Mouse (Mus musculus): Measurements from ENCODE around the gene Klc4. TPM values are rescaled to one million over a fixed set of nuclear protein-coding genes. Genes with fewer than 3 reads are reported as not detected.

Klc4 gene
- total RNA-seq, 2 experiments from 2014 or later: 35.3 to 50.3 TPM

DNA sequence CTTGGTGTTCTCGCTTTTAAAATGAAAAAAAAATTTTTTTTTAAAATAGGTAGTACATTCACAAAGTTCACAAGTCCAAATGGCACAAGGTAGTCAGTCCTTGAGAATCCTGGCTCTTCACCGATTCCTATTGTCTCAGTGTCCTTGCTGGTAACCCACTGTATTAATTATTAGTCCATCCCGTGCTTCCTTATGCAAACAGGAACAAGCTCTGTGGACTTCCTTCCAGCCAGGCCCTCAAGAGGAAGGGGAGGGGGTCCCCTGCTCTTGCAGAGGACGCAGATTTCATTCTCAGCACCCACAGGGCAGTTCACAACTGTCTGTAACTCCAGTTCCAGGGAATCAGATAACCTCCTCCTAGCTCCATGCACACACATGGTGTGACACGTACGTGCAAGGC lies 10.2 kb upstream of the Klc4 start:
- no peak for DNase-seq

DNA sequence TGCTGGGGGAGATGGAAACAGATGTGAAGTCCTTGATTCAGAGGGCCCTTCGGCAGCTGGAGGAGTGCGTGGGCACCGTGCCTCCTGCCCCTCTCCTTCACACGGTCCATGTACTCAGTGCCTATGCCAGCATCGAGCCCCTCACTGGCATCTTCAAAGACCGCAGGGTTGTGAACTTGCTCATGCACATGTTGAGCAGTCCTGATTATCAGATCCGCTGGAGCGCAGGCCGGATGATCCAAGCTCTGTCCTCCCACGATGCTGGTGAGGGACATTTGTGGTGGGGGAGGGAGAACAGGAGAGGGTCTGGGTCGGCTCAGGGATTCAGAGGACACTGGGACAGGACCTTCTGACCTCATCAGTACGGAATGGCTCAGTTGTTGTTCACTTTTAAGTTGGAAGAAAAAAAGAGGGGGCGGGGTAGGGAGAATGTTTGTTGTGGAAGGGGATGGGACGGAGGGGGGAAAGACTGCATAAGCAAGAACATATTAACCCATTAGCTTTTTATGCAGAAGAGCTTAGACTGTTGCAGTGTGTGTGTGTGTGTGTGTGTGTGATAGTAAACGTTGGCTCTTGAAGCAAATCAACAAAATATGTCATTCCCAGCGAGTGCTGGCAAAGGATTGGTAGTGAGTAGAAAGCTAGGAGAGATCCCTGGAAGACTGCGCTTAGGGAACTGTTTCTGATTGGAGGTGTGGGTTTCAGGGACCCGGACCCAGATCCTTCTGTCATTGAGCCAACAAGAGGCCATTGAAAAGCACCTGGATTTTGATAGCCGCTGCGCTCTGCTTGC lies 6.1 kb upstream of the Klc4 start:
- no peak for DNase-seq

GRCm38 (mm10) chr17:46651292-46651691 lies 5.5 kb upstream of the Klc4 start:
- DNase-seq: no peak

DNA sequence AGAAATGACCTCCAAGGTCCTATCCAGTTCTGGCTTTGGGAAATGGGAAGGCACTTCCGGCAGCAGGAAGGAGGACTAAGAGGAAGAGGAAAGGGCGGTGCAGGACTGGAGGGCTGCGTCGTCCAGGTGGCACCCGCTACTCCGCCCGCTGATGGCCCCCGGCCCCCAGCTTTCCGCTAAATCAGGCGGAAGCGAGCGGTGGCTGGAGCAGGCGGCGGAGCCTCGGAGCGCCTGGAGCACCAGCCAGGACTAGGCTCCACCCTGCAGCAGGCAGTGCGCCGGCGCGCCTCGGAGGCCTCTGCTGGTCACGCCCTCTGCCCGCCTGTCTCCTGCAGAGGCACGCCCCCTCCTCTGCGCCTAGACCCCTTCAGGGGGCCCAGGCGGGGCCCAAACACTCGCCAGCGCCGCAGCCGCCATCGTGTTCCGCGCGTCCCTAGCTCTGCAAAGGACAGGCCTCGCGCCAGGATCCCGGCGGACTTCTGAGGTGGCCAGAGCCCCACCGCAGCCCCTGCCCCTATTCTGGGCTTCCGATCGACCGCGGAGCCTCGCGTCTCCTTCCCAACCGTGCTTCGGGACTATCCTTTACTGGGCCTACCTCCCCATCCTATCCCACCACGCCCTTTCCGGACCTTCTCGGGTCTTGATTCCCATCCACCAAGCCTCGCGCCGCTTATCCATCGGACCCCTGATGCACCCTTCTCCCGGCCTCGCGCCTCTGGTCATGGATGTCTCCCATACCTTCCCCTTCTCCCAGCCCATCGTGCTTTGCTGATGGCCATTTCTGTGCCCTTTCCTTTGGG lies 4.6 kb upstream of the Klc4 start, which contains the start of gene Cul7:
Gene Cul7, plus strand, starts transcription at position 106 of the 800 bp plus-strand sequence.
- DNase-seq: peak; percentile 95 to 96

- peak in 1 of 2 experiments; percentile 40 for DNase-seq
These were observed 4.0 kb upstream of the Klc4 start for GRCm38 (mm10) chr17:46649811-46650210.

- no peak for DNase-seq
These were observed 2.6 kb upstream of the Klc4 start for GRCm38 (mm10) chr17:46648436-46648835.

DNA sequence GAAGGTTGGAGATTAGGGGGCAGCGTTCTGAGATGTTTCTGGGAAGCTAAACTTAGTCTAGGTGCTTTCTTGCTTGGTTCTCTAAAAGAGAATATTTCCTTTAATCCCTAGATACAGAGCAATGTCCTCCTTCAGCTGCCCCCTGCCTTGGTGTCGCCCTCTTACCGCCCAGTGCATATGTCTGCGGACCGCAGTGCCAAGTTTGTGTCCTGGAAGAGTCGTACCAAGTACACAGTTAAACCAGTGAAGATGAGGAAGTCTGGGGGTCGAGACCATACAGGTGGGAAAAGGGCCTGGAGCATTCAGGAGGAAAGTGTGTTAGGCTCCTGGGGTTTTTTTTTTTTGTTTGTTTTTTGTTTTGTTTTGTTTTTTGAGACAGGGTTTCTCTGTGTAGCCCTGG lies 1.5 kb upstream of the Klc4 start:
- DNase-seq: no peak

- no peak for DNase-seq
These were observed 470 bp upstream of the Klc4 start for GRCm38 (mm10) chr17:46646322-46646662.

GRCm38 (mm10) chr17:46644916-46645475 lies 826 bp downstream of the Klc4 start:
- DNase-seq: peak; percentile 77 to 85

DNA sequence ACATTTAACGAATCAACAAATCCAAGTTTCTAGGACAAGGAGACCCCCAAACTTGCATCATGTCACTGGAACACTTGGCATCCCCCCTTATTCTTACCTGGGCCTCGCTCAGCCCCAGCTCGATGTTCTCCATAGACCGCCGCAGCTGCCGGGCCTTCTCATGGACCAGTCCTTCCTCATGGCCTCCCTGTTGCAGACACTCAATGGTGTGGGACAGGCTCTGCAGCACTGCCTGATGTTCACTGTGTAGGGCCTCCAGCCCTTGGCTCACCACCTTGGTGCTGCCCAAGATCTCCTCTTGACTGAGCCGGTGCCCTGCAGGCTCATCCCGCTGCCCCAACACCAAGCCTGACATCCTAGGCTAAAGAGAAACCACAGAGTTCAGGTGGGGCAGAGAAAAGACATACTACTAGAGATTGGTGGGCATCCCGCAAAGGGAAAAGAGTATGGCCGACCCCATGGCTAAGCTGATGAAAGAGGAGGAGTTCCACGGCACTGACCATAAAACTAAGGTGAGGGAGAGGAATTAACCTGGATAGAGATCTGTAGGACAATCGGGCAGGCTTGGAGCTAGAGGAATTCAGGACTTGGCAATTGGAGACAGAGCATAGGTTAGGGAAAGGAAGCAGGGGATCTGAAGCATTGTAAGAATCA lies 1.5 kb downstream of the Klc4 start:
- no peak for DNase-seq

- DNase-seq: no peak
These were observed 3.8 kb downstream of the Klc4 start for GRCm38 (mm10) chr17:46642060-46642459.

DNA sequence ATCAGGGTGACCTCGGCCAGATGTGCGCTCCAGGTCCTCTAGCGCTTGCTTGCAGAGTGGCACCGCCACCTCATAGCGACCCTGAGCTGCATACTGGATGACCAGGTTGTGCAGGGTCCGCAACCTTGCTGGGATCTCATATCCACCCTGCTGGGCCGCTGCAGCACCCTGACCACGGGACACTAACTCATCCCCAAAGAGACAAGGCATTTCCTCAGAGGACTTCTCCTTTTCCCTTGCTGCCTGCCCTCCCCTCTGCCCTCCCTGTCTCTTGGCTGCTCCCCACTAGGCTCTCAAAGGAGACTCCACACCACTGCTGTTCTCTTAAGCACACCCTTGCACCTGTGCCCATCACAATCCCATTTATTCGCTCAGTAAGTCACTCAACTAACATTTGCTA lies 5.9 kb downstream of the Klc4 start:
- no peak for DNase-seq

DNA sequence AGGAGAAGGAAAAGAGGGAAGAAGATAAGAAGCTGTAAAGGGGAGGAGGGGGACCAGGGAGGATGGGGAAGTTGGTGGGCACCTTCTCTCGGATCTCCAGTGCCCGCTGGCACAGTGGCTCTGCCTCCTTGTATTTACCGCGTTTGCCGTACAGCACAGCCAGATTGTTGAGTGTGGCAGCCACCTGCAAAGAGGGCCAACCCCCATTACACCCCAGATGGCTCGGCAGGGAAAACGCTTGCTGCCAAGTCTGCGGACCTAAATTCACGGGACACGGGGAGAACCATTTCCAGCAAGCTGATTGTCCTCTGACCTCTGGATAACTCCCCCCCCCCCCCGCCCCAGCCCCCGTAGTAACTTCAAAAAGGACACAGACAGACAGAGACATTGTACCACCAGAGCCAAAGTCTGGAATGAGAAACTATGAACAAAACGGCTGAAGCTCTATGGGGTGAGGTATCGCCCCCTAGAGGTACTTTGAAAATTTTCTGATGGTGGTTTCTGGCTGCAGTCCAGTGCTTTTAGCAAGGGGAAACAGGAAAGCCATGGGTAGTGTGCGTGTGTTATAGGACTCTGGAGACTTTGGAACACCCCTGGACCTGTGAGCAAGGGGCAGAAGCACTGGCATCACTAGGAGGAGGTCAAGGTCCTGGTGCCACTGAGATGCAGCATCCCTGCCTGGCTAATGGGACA lies 8.8 kb downstream of the Klc4 start:
- DNase-seq: peak; percentile 36 to 66

DNA sequence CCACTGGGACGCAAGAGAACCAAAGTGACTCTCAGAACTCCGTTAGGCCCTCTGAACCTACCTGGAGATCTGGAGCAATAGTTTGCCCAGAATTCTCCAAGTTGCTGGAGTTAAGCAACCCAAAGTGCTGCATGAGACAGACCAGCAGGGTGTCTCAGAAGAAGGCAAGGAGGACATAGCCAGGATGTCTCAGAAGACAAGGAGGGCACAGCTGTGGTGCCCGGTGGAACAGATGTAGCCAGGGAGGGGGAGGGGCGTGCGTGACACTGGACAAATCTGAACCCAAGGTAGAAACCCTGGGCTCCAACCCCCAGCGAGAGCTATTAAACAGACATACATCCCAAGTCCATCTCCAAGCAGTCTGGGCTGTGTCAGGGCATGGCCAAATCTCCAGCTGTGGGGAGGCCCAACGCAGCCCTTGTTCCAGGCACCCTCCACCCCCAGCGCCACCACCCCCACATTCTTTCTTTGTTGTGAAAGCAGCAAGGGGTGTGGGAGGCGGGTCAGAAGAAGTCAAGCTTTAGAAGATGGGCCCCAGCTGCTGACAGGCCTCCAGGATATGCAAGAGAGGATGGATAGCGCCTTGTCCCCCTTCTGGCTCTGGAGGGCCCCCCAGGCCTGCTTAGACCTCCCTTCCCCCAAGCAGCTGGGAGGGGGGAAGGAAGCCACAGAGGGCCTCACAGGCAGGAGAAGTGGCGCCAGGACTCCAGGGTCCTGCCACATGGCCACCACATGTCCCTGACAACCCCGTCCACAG lies 16.0 kb downstream of the Klc4 start:
- peak in 1 of 2 experiments; percentile 31 for DNase-seq

DNA sequence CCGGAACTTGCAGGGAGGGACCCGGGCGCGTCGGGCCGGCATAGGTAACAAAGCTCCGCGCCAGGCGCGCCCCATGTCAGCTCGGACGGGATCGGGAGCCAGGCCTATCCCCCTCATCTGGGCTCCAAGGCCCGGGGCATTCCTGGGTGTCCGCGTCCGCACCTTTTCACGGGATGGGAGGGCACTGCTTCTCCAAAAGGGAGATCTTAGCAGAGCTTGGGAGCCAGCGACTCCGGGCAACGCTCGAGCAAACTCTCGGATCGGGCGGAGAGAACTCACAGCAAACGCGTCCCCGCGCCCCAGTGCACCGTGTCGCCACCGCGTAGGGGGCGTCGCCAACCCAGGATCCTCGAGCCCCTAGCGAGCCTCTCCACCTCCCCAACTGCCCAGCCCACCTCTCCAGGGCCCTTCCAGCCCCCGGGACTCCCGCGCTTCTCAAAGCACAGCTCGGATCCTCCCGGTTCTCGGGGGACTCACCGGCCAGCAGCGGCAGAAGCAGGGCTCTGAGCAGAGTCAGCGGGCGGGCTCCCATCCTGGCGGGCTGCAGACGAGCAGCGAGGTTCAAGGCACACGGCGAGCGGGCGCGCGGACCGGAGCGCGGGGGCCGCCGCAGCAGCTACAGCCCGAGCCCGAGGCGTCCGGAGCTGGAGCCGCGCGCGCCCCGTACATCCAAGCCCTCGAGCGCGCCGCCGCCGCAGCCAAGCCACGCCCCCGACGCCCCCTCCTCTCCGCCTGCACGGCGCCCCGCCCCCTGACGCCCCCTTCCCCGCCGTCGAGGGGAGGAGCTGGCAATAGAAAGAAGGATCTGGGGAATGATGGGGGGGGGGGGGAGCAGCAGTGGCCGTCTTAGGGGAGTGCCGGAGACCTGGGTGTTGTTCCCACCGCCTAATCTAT lies 16.8 kb downstream of the Klc4 start, which contains the start of gene Ptk7:
Gene Ptk7, minus strand, starts transcription at position 714 of the 894 bp plus-strand sequence.
- peak; percentile 65 to 81 for DNase-seq

- peak; percentile 64 to 66 for DNase-seq
These were observed 17.4 kb downstream of the Klc4 start for GRCm38 (mm10) chr17:46628471-46628790.

GRCm38 (mm10) chr17:46627409-46627808 lies 18.4 kb downstream of the Klc4 start:
- DNase-seq: no peak

DNA sequence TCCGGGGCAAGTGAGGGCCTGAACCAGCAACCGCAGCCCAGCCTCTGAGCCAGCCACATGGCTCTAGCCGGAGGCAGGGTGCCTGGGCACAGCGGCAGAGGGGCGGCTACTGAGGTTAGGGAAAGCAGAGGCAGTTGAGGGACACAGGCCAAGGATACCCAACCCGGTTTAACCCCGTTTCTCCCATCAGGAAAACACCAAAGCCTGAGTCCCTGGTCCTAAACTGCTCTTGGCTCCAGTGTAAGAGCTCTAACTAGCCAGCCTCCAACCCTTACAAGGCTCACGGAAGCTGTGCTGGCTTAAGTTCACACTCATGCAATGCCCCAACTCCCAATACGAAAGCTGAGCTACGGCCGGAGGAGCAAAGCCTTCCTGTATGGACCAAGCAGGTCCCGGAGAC lies 21.2 kb downstream of the Klc4 start:
- DNase-seq: no peak

DNA sequence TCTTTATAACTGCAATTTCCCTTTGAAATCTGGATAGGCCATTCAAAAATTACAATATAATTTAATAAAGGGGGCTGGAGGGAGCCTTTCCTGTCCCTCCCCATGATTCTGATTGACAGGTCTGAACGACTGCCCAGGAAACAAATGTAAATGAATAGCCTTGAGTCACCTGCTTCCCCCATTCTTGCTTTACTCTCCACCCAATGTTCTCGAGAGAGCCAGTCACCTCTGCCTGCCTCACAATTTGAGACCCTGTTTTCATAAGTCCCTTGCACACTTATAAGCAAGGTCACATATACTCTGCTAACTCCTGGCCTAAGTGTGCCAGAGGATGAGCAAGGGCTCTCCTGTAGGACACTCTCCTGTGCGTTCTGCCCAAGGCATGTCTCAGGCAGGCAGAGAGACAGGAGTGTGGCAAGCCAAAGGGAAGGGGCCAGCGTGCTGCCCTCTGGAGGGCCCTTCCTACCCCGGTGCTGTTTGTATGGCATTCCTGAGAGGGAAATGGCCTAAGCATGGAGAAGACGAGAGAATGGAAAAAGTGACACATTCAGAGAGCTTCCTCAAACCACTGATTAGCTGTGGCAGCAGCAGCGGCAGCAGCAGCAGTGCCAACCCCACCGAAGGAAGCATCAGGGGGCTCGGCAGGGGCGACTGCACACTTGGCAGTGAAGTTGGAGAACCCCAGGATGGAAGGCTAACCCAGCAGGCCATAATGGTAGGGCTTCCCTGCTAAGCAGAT lies 21.8 kb downstream of the Klc4 start:
- no peak for DNase-seq
